ENCODE assay signal across 32 mouse cellular contexts in genomic region chr6:92875340-92875739, GRCm38 (mm10). TPM values are rescaled to one million over a fixed set of nuclear protein-coding genes. Genes with fewer than 3 reads are reported as not detected.
DNase-seq lines count a peak whose midpoint lies in the region; ATAC-seq and TF ChIP-seq lines count a peak whose summit lies in the region.
"Had no signal": no experiment of that assay in that cellular context is flagged by ENCODE, and none has a peak within 500 bp of the region (broad histone marks: within the 10 kb centered on the region; RNA-seq: fewer than 3 reads in every experiment).

No protein-coding gene starts in this region.

- no peak for ATAC-seq in heart, embryonic 13.5 days (ENCODE audit: extremely low read depth, insufficient number of reproducible peaks, low FRiP score, low TSS enrichment)
- ATAC-seq in lung, embryonic 14.5 days (ENCODE audit: insufficient read depth), result no peak
- peak; percentile 65; the same call in 1 of the 2 replicates for ATAC-seq in lung, postnatal 0 days
- ATAC-seq: forebrain, embryonic 14.5 days; forebrain, postnatal 0 days; hindbrain, postnatal 0 days; inflammation-experienced regulatory T-cells, adult 6 months; intestine, embryonic 16.5 days; Patski had no signal

- peaks cover 68% of the 10 kb centered on the region for H3K36me3 ChIP-seq in heart, embryonic 13.5 days
- H3K36me3 ChIP-seq in lung, embryonic 14.5 days (ENCODE audit: insufficient read depth), result peaks cover 58% of the 10 kb centered on the region
- H3K36me3 ChIP-seq in lung, postnatal 0 days (ENCODE audit: insufficient read depth, low read length), result peaks cover 22% of the 10 kb centered on the region
- H3K36me3 ChIP-seq: G1E had no signal

- H3K4me2 ChIP-seq in heart, embryonic 13.5 days, result no peak overlapping the region
- H3K4me2 ChIP-seq in lung, embryonic 14.5 days, result no peak overlapping the region
- H3K4me2 ChIP-seq in lung, postnatal 0 days (replicated peaks; ENCODE audit: low read depth, low read length), result no peak overlapping the region
- H3K4me2 ChIP-seq: embryonic facial prominence, embryonic 12.5 days; embryonic facial prominence, embryonic 15.5 days; hindbrain, embryonic 14.5 days had no signal

- H3K4me1 ChIP-seq in heart, embryonic 13.5 days, result peaks cover 21% of the 10 kb centered on the region
- peaks cover 9% of the 10 kb centered on the region for H3K4me1 ChIP-seq in lung, embryonic 14.5 days (ENCODE audit: insufficient read depth)
- peaks cover 6% of the 10 kb centered on the region; the same call in 1 of the 2 replicates for H3K4me1 ChIP-seq in lung, postnatal 0 days (ENCODE audit: insufficient read depth, low read depth, low read length)
- H3K4me1 ChIP-seq: embryonic facial prominence, embryonic 12.5 days had no signal

- 0 out of 2 replicates have a peak overlapping the region, but pooled peaks have one; percentile 5 for H3K27ac ChIP-seq in heart, embryonic 13.5 days (replicated peaks)
- peak overlapping the region; percentile 77; the same call in 1 of the 2 replicates for H3K27ac ChIP-seq in lung, embryonic 14.5 days (ENCODE audit: low read depth)
- H3K27ac ChIP-seq in lung, postnatal 0 days (ENCODE audit: low read length), result peak overlapping the region; percentile 57
- H3K27ac ChIP-seq: embryonic facial prominence, embryonic 12.5 days; embryonic facial prominence, embryonic 15.5 days; hindbrain, embryonic 14.5 days; hindbrain, postnatal 0 days had no signal

- peak; percentile 10 for DNase-seq in heart, adult 11 months
- DNase-seq in heart, postnatal 4 days, result no peak
- DNase-seq in heart, postnatal 10 days, result no peak
- DNase-seq in lung, embryonic 14.5 days, result no peak
- no peak for DNase-seq in lung, postnatal 4 days
- DNase-seq in lung, postnatal 0 days (ENCODE audit: low spot score), result peak; percentile 63
- no peak for DNase-seq in lung, postnatal 36 days
- DNase-seq: adrenal gland, postnatal 10 days; B cell, adult 2 months; cerebellum, adult 11 months; forebrain, postnatal 0 days; gastrocnemius, postnatal 10 days; gastrocnemius, postnatal 36 days had no signal

- no peaks in the 10 kb centered on the region for H3K27me3 ChIP-seq in heart, embryonic 13.5 days (replicated peaks)
- no peaks in the 10 kb centered on the region for H3K27me3 ChIP-seq in lung, embryonic 14.5 days (ENCODE audit: insufficient read depth, low read length)
- no peaks in the 10 kb centered on the region for H3K27me3 ChIP-seq in lung, postnatal 0 days (replicated peaks; ENCODE audit: insufficient read depth, low read length)
- H3K27me3 ChIP-seq: CH12.LX; embryonic facial prominence, embryonic 12.5 days; embryonic facial prominence, embryonic 15.5 days; Patski had no signal

- no peaks in the 10 kb centered on the region for H3K9me3 ChIP-seq in heart, embryonic 13.5 days
- no peaks in the 10 kb centered on the region for H3K9me3 ChIP-seq in lung, embryonic 14.5 days (ENCODE audit: low read depth, low read length)
- no peaks in the 10 kb centered on the region for H3K9me3 ChIP-seq in lung, postnatal 0 days (ENCODE audit: low read length)
- H3K9me3 ChIP-seq: embryonic facial prominence, embryonic 12.5 days; embryonic facial prominence, embryonic 15.5 days had no signal

- WGBS in heart, embryonic 13.5 days, result 88% methylated on average over 2 of the region's 2 CpGs
- 80% methylated on average over 2 of the region's 2 CpGs for WGBS in lung, embryonic 14.5 days
- 49% methylated on average over 2 of the region's 2 CpGs for WGBS in lung, postnatal 0 days

- H3K4me3 ChIP-seq in heart, embryonic 13.5 days, result no peak overlapping the region
- no peak overlapping the region for H3K4me3 ChIP-seq in lung, embryonic 14.5 days (ENCODE audit: low read depth, low read length)
- no peak overlapping the region for H3K4me3 ChIP-seq in lung, postnatal 0 days (ENCODE audit: low read depth, low read length)
- H3K4me3 ChIP-seq: embryonic facial prominence, embryonic 12.5 days; embryonic facial prominence, embryonic 15.5 days had no signal

- intact Hi-C loops in heart, postnatal 10 days (cut with DNase I), result no loop called here

- TF ChIP-seq EP300 in lung, postnatal 0 days (IDR thresholded peaks at IDR 0.05), result no peak

- TF ChIP-seq CTCF in lung, embryonic 14.5 days (IDR thresholded peaks at IDR 0.05; ENCODE audit: low read depth), result no peak
- TF ChIP-seq CTCF in lung, postnatal 0 days (IDR thresholded peaks at IDR 0.05), result no peak

- no peak overlapping the region for H3K9ac ChIP-seq in heart, embryonic 13.5 days
- H3K9ac ChIP-seq in lung, embryonic 14.5 days, result no peak overlapping the region
- no peak overlapping the region for H3K9ac ChIP-seq in lung, postnatal 0 days (replicated peaks; ENCODE audit: low read depth)
- H3K9ac ChIP-seq: embryonic facial prominence, embryonic 12.5 days; embryonic facial prominence, embryonic 15.5 days; forebrain, postnatal 0 days; hindbrain, embryonic 14.5 days had no signal

RNA-seq across cellular contexts. Expression of gene Gm15737, which starts 6.2 kb away (rescaled TPM):
- under 1 TPM; 0.09 to 0.14 TPM for total RNA-seq in heart, postnatal 4 days (2021)
- polyA plus RNA-seq in heart, embryonic 13.5 days (2015; fragmentation: Nextera tagmentation; extraction: Ambion mirVana), result 0.22 and 0.24 TPM in 2 replicates
- total RNA-seq in heart, postnatal 10 days (2021), result under 1 TPM; 0.07 to 0.36 TPM
- polyA plus RNA-seq in lung, embryonic 14.5 days (2014; fragmentation: Nextera tagmentation; extraction: Ambion mirVana), result 0.16 and 0.20 TPM in 2 replicates
- 0.05 TPM in 2 replicates for polyA plus RNA-seq in lung, postnatal 0 days (2015; fragmentation: Nextera tagmentation; extraction: Ambion mirVana)
- total RNA-seq: adrenal gland, adult 18-20 months; adrenal gland, postnatal 10 days; adrenal gland, postnatal 36 days; CH12.LX; common myeloid progenitor, adult 5-6 weeks; forebrain, postnatal 0 days; granulocyte monocyte progenitor cell, adult 5-6 weeks; hindbrain, postnatal 0 days had no signal
- polyA plus RNA-seq: cerebellum, adult 2 months; forebrain, embryonic 11.5 days; forebrain, embryonic 14.5 days; forebrain, postnatal 0 days; frontal cortex, adult 2 months; G1E; hindbrain, embryonic 11.5 days; hindbrain, postnatal 0 days; inflammation-experienced regulatory T-cells, adult 6 months; intestine, embryonic 16.5 days had no signal

RNA-seq across cellular contexts. Expression of gene A730049H05Rik, which starts 59.1 kb away (rescaled TPM):
- under 1 TPM; 0.33 to 0.43 TPM for total RNA-seq in heart, postnatal 4 days (2021)
- 4.0 and 5.6 TPM in 2 replicates for polyA plus RNA-seq in heart, embryonic 13.5 days (2015; fragmentation: Nextera tagmentation; extraction: Ambion mirVana)
- under 1 TPM in 1 of 2 experiments, not detected in 1; 0.38 TPM for total RNA-seq in heart, postnatal 10 days (2021)
- 0.68 and 1.1 TPM in 2 replicates for polyA plus RNA-seq in lung, embryonic 14.5 days (2014; fragmentation: Nextera tagmentation; extraction: Ambion mirVana)
- 1.4 and 1.5 TPM in 2 replicates for polyA plus RNA-seq in lung, postnatal 0 days (2015; fragmentation: Nextera tagmentation; extraction: Ambion mirVana)
- total RNA-seq: CH12.LX; common myeloid progenitor, adult 5-6 weeks; granulocyte monocyte progenitor cell, adult 5-6 weeks had no signal
- polyA plus RNA-seq: forebrain, embryonic 14.5 days; frontal cortex, adult 2 months; G1E had no signal

Comparison
In these comparisons a context has a peak if more than half of its experiments do, and no peak if none do; other contexts are left out.
1. DNase-seq: peak in heart, adult 11 months (single experiment) and lung, postnatal 0 days (single experiment); none in heart, postnatal 4 days (single experiment), heart, postnatal 10 days (0 of 2), lung, embryonic 14.5 days (single experiment), lung, postnatal 4 days (0 of 2) and lung, postnatal 36 days (single experiment).
2. H3K27ac ChIP-seq: peak in every context shown above with its lines; median percentile 77 in lung, embryonic 14.5 days; 57 in lung, postnatal 0 days; 5 in heart, embryonic 13.5 days.